Mouse (Mus musculus) CH12.LX (cell line): ENCODE results near the gene Pacs2. TPM values are rescaled to one million over a fixed set of nuclear protein-coding genes. Genes with fewer than 3 reads are reported as not detected.

ENCODE experiments used
- DNase-seq: peaks from one replicate; pipeline ENCODE4 v3.0.0-alpha.2; 2013; ENCODE audit errors: extremely low read depth
- H3K27ac ChIP-seq: 2 replicates; pipeline ENCODE4 v1.5.1; 2012; ENCODE audit warnings: low read depth, mild to moderate bottlenecking, control low read depth, moderate library complexity; ENCODE audit not compliant: insufficient read depth
- H3K27me3 ChIP-seq: replicated peaks from 2 replicates; pipeline ENCODE3; 2012; ENCODE audit warnings: inconsistent platforms
- H3K36me3 ChIP-seq, 2 experiments: replicated peaks in 1 of 2; 2 replicates each; pipeline versions ENCODE3 to v1.6.1; 2012; ENCODE audit warnings: inconsistent platforms in 1 of 2, low read length in 1 of 2, mild to moderate bottlenecking in 1 of 2, mixed read lengths in 1 of 2, moderate library complexity in 1 of 2; ENCODE audit not compliant: control insufficient read depth in 1 of 2, insufficient read depth in 1 of 2
- H3K4me1 ChIP-seq, 2 experiments: 2 replicates each; pipeline ENCODE4 v1.6.1; 2012; ENCODE audit warnings: inconsistent platforms in 1 of 2, moderate library complexity in 1 of 2; ENCODE audit not compliant: insufficient read depth in 2 of 2, control insufficient read depth in 1 of 2
- H3K4me2 ChIP-seq: 2 replicates; pipeline ENCODE4 v1.6.1; 2012; ENCODE audit warnings: low read depth, mild to moderate bottlenecking, control low read depth; ENCODE audit not compliant: poor library complexity, insufficient read depth, severe bottlenecking
- H3K4me3 ChIP-seq, 3 experiments: fragments of 150-350 bp in 1 of 3; sonication (generic) in 1 of 3; replicated peaks in 1 of 3; 2 replicates each; pipeline versions ENCODE3 to v1.5.1; 2011 to 2012; ENCODE audit warnings: low read depth in 2 of 3, low read length in 2 of 3, mild to moderate bottlenecking in 2 of 3, moderate library complexity in 2 of 3, control low read depth in 1 of 3, improper control_type of control experiment in 1 of 3, inconsistent platforms in 1 of 3, mixed read lengths in 1 of 3; ENCODE audit not compliant: poor library complexity in 1 of 3
- H3K79me2 ChIP-seq: replicated peaks from 2 replicates; pipeline ENCODE4 v1.6.1; 2012; ENCODE audit warnings: mild to moderate bottlenecking, moderate library complexity; ENCODE audit not compliant: control insufficient read depth, poor library complexity, insufficient read depth, severe bottlenecking; ENCODE audit errors: extremely low read depth
- H3K9ac ChIP-seq: 2 replicates; pipeline ENCODE4 v1.6.1; 2012; ENCODE audit warnings: low read depth, mild to moderate bottlenecking, control low read depth, moderate library complexity; ENCODE audit not compliant: insufficient read depth
- H3K9me3 ChIP-seq: replicated peaks from 2 replicates; pipeline ENCODE3; 2012; ENCODE audit warnings: low read length, inconsistent platforms, mixed read lengths
- BHLHE40 ChIP-seq: IDR thresholded peaks from 2 replicates; pipeline ENCODE4 v1.6.1; 2011; ENCODE audit warnings: mild to moderate bottlenecking, low read depth, low read length, improper control_type of control experiment
- CHD2 ChIP-seq: IDR thresholded peaks from 2 replicates; pipeline ENCODE4 v1.6.1; 2011; ENCODE audit warnings: low read length, improper control_type of control experiment
- E2F4 ChIP-seq: IDR thresholded peaks from 2 replicates; pipeline ENCODE4 v1.6.1; 2011; ENCODE audit warnings: low read depth, low read length, improper control_type of control experiment; ENCODE audit not compliant: insufficient replicate concordance
- ELF1 ChIP-seq: IDR thresholded peaks from 2 replicates; pipeline ENCODE4 v1.6.1; 2014; ENCODE audit warnings: low read depth, mild to moderate bottlenecking, inconsistent platforms, low read length, improper control_type of control experiment
- EP300 ChIP-seq: IDR thresholded peaks from 2 replicates; pipeline ENCODE4 v1.6.1; 2011; ENCODE audit warnings: low read length, improper control_type of control experiment
- ETS1 ChIP-seq: conservative IDR thresholded peaks from 2 replicates; pipeline ENCODE4 v1.6.1; 2012; ENCODE audit warnings: low read depth, mild to moderate bottlenecking, inconsistent platforms, low read length, improper control_type of control experiment, moderate library complexity
- HCFC1 ChIP-seq: IDR thresholded peaks from 2 replicates; pipeline ENCODE4 v1.6.1; 2012; ENCODE audit warnings: low read depth, mild to moderate bottlenecking, inconsistent platforms, low read length, improper control_type of control experiment
- MAX ChIP-seq: IDR thresholded peaks from 2 replicates; pipeline ENCODE4 v1.6.1; 2011; ENCODE audit warnings: low read length, improper control_type of control experiment
- MEF2A ChIP-seq: IDR thresholded peaks from 2 replicates; pipeline ENCODE4 v1.6.1; 2014; ENCODE audit warnings: low read depth, mild to moderate bottlenecking, inconsistent platforms, low read length, improper control_type of control experiment, borderline replicate concordance
- MYC ChIP-seq: IDR thresholded peaks from 2 replicates; pipeline ENCODE4 v1.6.1; 2011; ENCODE audit warnings: low read depth, mild to moderate bottlenecking, improper control_type of control experiment, low read length
- NELFE ChIP-seq: IDR thresholded peaks from 2 replicates; pipeline ENCODE4 v1.6.1; 2011; ENCODE audit warnings: low read depth, low read length, improper control_type of control experiment
- NRF1 ChIP-seq: IDR thresholded peaks from 2 replicates; pipeline ENCODE4 v1.6.1; 2014; ENCODE audit warnings: low read depth, mild to moderate bottlenecking, inconsistent platforms, low read length, improper control_type of control experiment, moderate library complexity
- RCOR1 ChIP-seq: conservative IDR thresholded peaks from 2 replicates; pipeline ENCODE4 v1.6.1; 2012; ENCODE audit warnings: low read depth, mild to moderate bottlenecking, inconsistent platforms, low read length, improper control_type of control experiment
- dilution Hi-C: fragments of 300-500 bp; cut with MboI; formaldehyde crosslinking; loops from 2 replicates; pipeline ENCODE4 v1.14.3; 2020; ENCODE audit warnings: low sequenced_read_pairs; ENCODE audit not compliant: extremely low pct_unique_long_range_greater_than_20kb, extremely low pct_ligation_motif_present
- in situ Hi-C: fragments of 300-500 bp; cut with MboI; formaldehyde crosslinking; loops from 3 replicates; pipeline ENCODE4 v1.14.3; 2019; ENCODE audit warnings: low sequenced_read_pairs, low pct_ligation_motif_present, low pct_unique_long_range_greater_than_20kb, mixed read lengths
- polyA plus RNA-seq: library from polyadenylated mRNA; unstranded; fragments of >175 nt; gene quantifications from 2 replicates; pipeline ENCODE4 v1.2.1, GENCODE M21; 2012; ENCODE audit warnings: low read depth; ENCODE audit not compliant: insufficient read length
- total RNA-seq, 2 experiments: library from RNA; depleted of rRNA; stranded (reverse); fragments of 300-350 nt in 1 of 2; fragments of >200 nt in 1 of 2; gene quantifications; 2 replicates each; pipeline ENCODE4 v1.2.3; 2012 to 2014

Pacs2 gene
- total and polyA plus RNA-seq, 3 experiments = 3.1 to 7.1 (median 7.0) TPM

GRCm38 (mm10) chr12:113114141-113114540 is 99.8 kb downstream of the Pacs2 start:
- H3K36me3 ChIP-seq = peaks cover 54 to 87% of the 10 kb centered on the region in 2 experiments
- no peak overlapping the region for H3K27ac ChIP-seq
- dilution Hi-C loops = no loop called here
- no peak overlapping the region for H3K4me3 ChIP-seq
- H3K27me3 ChIP-seq = no peaks in the 10 kb centered on the region
- no peak for DNase-seq
- no peak for TF ChIP-seq NELFE
- in situ Hi-C loops = no loop called here
- no peak overlapping the region for H3K4me2 ChIP-seq
- H3K4me1 ChIP-seq = peaks cover 4 to 31% of the 10 kb centered on the region in 2 experiments; a peak in 2 of 4 replicates
- H3K9ac ChIP-seq = no peak overlapping the region
- peaks cover 17% of the 10 kb centered on the region for H3K79me2 ChIP-seq
- H3K9me3 ChIP-seq = no peaks in the 10 kb centered on the region

GRCm38 (mm10) chr12:113114856-113115538 is 100.7 kb downstream of the Pacs2 start:
- no peak for DNase-seq
- H3K27me3 ChIP-seq = no peaks in the 10 kb centered on the region
- dilution Hi-C loops (no loop called here), in situ Hi-C loops (no loop called here)
- H3K4me2 ChIP-seq = no peak overlapping the region
- no peak overlapping the region for H3K9ac ChIP-seq
- H3K4me3 ChIP-seq = no peak overlapping the region
- H3K36me3 ChIP-seq = peaks cover 57 to 90% of the 10 kb centered on the region in 2 experiments
- TF ChIP-seq MAX = no peak
- no peak for TF ChIP-seq NELFE
- no peak for TF ChIP-seq MYC
- no peak for TF ChIP-seq RCOR1
- TF ChIP-seq E2F4 = no peak
- no peak for TF ChIP-seq NRF1
- TF ChIP-seq CHD2 = no peak
- no peak for TF ChIP-seq HCFC1
- no peak for TF ChIP-seq ETS1
- no peak for TF ChIP-seq ELF1
- TF ChIP-seq MEF2A = no peak
- no peak for TF ChIP-seq BHLHE40
- no peak for TF ChIP-seq EP300
- peaks cover 10% of the 10 kb centered on the region; the same call in 1 of the 2 replicates for H3K79me2 ChIP-seq
- peaks cover 4 to 38% of the 10 kb centered on the region in 2 experiments; a peak in 2 of 4 replicates for H3K4me1 ChIP-seq
- no peak overlapping the region for H3K27ac ChIP-seq
- no peaks in the 10 kb centered on the region for H3K9me3 ChIP-seq
